Mouse (Mus musculus) bone marrow macrophage, adult 2 months (primary cell): ENCODE results near the gene Nudt4. TPM values are rescaled to one million over a fixed set of nuclear protein-coding genes. Genes with fewer than 3 reads are reported as not detected.

ENCODE experiments used
- H3K27ac ChIP-seq: 2 replicates; pipeline ENCODE4 v1.5.1; 2012; ENCODE audit warnings: low read depth, low read length; ENCODE audit not compliant: insufficient read depth
- H3K4me1 ChIP-seq: 2 replicates; pipeline ENCODE4 v1.6.1; 2012; ENCODE audit warnings: low read length; ENCODE audit not compliant: control insufficient read depth, insufficient read depth
- H3K4me3 ChIP-seq: 2 replicates; pipeline ENCODE4 v1.5.1; 2012; ENCODE audit warnings: mild to moderate bottlenecking, low read length, moderate library complexity; ENCODE audit not compliant: insufficient read depth
- CTCF ChIP-seq: IDR thresholded peaks from 2 replicates; pipeline ENCODE4 v1.5.1; 2012; ENCODE audit warnings: low read depth, mild to moderate bottlenecking, low read length, moderate library complexity
- POLR2A ChIP-seq: IDR thresholded peaks from 2 replicates; pipeline ENCODE4 v1.6.1; 2012; ENCODE audit warnings: mild to moderate bottlenecking, low read depth, low read length, borderline replicate concordance
- polyA plus RNA-seq: library from polyadenylated mRNA; stranded (reverse); fragments of >200 nt; gene quantifications from 2 replicates; pipeline ENCODE4 v1.2.4, GENCODE M21; 2012; ENCODE audit not compliant: missing spikeins, insufficient read depth, insufficient read length

Nudt4 gene
- 42.5 and 43.1 TPM in 2 replicates for polyA plus RNA-seq

DNA sequence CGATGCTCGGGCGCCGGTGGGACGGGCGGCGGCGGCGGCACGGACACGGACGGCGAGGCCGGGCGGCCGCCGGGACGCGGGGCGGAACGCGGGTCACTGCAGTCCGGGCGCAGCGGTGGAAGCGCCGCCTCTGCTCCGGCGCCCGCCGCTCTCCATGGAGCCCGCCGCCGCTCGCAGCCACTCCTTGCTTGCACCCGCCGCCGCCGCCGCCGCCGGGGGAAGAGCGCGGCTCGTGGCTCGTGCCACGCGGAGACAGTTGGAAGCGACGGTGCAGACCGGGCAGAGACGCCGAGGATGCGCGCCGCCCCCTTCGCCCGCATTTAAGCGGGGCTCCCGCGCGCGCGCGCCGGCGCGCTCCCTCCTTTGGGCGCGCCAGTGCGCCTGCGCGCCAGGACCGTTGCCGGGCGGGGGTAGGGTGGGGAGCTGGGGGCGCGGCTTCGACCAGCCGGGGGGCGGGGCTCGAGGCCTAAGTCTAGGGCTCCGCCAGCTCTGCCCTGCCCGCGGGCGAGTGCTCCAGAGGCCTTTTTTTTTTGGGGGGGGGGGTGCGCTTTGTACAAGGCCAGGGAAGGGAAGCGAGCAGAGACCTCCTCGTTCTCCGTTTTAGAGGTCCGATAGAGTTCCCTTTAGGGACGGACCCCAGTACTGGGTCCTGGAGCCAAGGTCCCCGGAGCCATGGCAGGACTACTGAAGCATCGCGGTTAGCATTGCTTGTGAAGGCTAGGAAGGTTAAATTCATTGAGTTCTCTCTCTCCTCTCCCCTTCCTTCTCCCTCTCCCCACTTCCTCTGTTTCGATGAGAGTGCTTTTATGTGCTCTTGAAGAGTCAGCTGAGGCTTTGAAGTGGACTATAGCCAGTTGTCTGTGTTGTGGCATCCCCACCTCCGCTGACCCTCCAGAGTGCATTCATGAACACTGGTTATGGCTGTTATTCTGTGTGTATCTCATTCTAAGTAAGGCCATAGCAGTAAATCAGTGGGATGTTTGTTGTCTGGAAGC, at the start of gene Nudt4:
Gene Nudt4 (minus strand): TSS at position 296 of the 995 bp plus-strand sequence.
- Histone ChIP-seq H3K27ac (peak within 1 kb of the TSS; percentile 39), H3K4me1 (peaks cover 14% of the 10 kb centered on the region), H3K4me3 (peak within 1 kb of the TSS; percentile 84)
- TF ChIP-seq POLR2A = no peak
- TF ChIP-seq CTCF = no peak

DNA sequence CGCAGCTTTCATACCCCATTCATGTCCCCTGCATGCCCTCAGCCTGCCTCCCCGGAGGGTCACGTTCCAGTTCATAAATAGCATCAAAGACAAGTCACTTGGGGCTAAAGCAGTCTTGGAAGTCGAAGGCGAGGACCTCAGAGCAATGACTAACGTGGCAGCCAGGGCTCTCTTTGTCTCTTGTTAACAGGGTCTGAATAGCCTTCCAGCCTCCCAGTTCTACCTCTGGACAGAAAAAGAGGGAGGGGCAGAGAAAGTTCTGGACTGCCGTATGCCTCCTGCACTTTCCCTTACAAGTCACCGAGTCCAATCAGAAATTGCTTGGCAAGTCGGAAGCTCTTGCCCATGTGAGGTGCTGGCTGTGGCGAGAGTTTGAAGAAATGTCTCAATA, 47.4 kb upstream of the Nudt4 start:
- Histone ChIP-seq H3K4me1 (peaks cover under 1% of the 10 kb centered on the region; the same call in 1 of the 2 replicates), H3K27ac (no peak overlapping the region), H3K4me3 (no peak overlapping the region)
- TF ChIP-seq POLR2A = no peak
- no peak for TF ChIP-seq CTCF

DNA sequence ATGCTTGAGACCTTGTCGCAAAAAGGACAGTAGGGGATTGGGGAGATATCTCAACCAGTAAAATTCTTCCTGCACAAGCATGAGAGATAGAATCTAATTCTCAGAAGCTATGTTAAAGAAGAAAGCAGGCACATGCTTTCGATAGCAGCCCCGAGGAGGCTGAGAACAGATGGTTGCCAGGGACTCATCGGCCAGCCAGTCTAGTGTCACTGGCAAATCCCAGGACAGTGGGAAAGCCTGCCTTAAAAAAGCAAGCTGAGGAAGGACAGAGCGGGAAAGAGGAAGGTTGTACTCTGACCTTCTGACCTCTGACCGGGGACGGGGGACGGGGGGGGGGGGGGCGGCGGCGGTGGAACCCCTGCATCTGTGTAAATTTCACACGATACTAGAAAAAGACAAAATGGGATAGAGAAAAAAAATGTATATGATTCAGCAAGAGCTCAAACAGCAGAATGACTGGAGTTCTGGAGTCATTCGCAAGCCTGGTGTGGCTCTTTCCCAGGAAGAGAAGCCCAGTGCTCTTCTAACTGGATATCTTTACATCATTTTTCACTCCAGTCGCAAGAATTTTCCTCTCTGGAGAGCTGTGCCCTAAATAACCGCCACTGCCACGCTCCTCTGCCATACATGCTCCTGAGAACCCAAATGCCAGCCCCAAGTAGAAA, 46.9 kb upstream of the Nudt4 start:
- H3K4me1 ChIP-seq = no peaks in the 10 kb centered on the region
- no peak for TF ChIP-seq POLR2A
- TF ChIP-seq CTCF = no peak
- no peak overlapping the region for H3K4me3 ChIP-seq
- no peak overlapping the region for H3K27ac ChIP-seq

DNA sequence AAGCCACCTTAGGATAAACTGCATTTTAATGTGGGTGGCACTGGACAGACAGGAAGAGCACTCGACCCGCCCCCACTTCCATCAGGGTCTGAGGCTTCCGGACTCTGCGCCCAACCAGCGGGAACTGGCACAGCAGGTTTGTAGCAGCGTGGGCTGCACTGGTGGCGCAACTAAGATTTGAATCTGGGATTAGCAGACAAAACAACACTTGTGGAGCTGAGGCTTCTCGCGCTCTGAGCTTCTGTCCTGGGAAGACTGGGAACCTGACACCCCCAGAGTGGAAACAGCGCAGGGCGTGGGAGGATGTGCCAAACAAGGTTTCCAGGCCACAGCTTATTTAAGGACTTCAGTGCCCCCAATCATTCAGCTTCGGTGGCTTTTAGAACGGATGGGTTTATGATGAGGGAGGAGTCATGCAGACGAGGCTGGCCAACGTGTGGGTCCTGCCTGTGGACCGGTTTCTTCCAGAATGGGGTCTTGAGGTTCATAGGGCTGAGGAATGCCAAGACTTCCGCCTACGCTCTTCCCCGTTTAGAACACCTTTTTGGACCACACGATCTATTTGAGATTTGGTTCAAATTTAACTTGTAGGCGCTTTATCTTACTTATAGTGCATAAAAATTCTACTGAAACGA, 41.1 kb upstream of the Nudt4 start:
- Histone ChIP-seq H3K4me3 (no peak overlapping the region), H3K4me1 (no peaks in the 10 kb centered on the region), H3K27ac (no peak overlapping the region)
- TF ChIP-seq CTCF = no peak
- no peak for TF ChIP-seq POLR2A

DNA sequence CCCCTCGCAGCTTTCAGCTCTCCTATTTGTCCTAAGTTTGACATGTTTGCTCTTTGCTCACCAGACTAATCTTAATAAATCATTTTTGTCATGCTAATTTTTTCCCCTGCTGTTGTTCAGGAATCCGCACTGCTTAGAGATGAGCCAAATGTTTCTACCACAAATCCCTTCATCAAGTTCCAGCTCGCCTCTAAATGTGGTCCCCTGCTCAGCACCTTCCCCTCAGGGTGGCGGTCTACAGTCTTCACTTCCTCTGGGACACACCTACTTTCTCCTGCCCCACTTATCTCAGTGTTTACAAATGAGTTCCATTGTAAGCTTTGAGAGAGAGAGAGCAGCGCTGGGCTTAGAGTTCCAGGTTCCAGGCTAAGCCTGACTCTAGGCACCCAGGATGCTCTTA, 36.6 kb upstream of the Nudt4 start:
- no peak for TF ChIP-seq CTCF
- TF ChIP-seq POLR2A = no peak
- H3K27ac ChIP-seq = no peak overlapping the region
- H3K4me3 ChIP-seq = no peak overlapping the region
- H3K4me1 ChIP-seq = no peaks in the 10 kb centered on the region

DNA sequence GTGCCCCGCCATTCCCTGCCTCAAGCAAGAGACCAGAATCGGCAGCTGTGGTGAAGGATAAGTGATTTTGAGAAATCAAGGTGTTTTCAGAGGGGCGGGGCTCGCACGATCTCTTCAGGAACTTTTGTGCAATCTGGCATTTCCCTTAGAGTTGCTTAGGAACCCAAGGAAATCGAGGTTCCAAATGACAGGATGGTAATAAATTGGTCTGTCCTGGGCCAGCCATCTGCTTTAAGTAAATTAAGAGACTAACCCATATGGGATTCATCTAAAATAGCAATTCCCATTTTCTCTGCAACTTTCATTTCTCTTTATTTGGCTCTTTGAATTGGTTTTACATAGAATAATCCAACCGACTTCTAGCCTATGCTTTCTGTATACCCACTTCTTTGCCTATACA, 35.8 kb upstream of the Nudt4 start:
- no peak overlapping the region for H3K4me3 ChIP-seq
- TF ChIP-seq CTCF (no peak), POLR2A (no peak)
- no peak overlapping the region for H3K27ac ChIP-seq
- no peaks in the 10 kb centered on the region for H3K4me1 ChIP-seq

DNA sequence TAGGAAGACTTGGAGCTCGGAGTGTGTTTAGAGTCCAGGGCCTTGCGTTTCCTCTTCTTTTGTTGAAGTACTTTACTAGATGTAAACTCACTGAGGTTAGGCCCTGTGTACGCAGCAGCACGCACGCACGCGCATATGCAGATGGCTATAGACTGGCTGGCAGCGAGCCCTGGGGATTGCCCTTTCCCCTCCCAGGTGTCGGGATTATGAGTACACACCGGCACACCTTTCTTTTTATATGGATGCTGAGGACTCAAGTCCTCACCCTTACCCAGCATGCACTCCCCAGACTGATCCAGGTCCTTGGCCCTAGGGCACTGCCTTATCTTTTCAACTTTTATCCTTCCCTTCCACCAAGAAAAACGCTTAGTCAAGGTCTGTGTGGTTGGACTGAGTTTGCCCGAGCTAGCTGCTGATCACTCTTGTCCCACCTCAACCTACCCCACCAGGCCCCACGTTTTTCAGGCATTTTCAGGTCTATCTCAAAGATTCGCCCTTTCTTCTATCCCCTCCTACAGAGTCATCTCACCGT, 34.2 kb upstream of the Nudt4 start:
- no peak overlapping the region for H3K4me3 ChIP-seq
- H3K27ac ChIP-seq = no peak overlapping the region
- no peaks in the 10 kb centered on the region for H3K4me1 ChIP-seq
- TF ChIP-seq POLR2A (no peak), CTCF (no peak)

DNA sequence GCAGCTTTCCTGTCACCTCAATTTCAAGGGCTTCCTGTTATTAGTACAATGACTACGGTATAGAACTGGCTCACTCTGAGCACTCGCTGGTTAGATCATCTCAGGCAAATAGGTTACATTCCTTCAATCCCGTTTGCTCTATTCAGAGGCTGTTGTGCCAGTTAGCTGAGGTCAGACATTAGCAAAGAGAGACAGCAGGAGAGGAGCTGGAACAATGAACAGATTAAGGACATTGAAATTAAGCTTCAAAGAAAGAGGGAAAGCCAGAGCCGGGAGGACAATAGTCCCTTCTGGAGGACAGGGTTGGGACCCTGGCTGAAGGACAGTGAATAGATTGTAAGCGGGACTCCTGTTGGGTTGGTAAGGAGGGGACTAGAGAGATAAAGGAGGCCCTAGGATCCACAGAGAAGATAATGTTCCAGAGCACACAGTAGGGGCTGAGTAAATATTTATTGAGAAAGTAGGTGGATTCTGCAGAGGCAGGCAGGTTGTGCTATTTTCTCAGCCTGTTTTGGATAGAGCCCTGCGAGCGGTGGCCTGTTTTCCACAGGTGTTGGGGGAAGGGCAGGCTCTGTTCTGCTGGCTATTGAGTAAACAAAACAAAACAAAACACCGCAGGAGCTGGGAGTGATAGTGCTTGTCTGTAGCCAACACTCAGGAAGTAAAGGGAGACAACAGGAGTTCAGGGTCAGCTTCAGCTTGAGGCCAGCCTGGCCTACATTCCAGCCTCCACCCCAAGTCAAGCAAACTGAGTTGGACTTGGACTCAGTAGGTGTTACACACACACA, 32.1 kb upstream of the Nudt4 start:
- Histone ChIP-seq H3K27ac (no peak overlapping the region), H3K4me1 (no peaks in the 10 kb centered on the region)
- TF ChIP-seq POLR2A (no peak), CTCF (no peak)

DNA sequence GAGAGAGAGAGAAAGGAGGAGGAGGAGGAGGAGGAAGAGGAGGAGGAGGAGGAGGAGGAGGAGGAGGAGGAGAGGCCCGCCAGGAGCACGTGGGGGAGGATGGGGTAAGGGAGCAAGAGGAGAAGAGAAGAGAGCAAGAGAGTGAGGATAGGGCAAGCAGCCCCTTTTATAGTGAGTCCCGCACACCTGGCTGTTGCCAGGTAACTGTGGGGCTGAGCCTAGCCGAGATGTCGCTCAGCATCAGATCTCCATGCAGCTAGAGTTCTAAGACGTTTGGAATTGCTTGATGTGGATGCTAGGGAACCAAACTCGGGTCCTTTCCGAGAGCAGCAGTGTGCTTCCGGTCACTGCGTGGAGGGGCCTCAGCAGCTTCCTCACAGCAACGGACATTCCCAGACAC, 30.5 kb upstream of the Nudt4 start:
- no peaks in the 10 kb centered on the region for H3K4me1 ChIP-seq
- H3K4me3 ChIP-seq = no peak overlapping the region
- TF ChIP-seq CTCF (no peak), POLR2A (no peak)
- no peak overlapping the region for H3K27ac ChIP-seq

More for the DNA sequence above, 32.1 kb upstream of the Nudt4 start:
- no peak overlapping the region for H3K4me3 ChIP-seq
